Mouse (Mus musculus) embryo, embryonic 9.5 days (tissue): ENCODE data around the gene Ptpa.
A peak's percentile ranks its signal among the peaks of the same experiment; 100 is the strongest.

Source experiments
- DNase-seq: peaks from one replicate; pipeline ENCODE4 v3.0.0-alpha.2; 2017; ENCODE audit errors: extremely low spot score

The Ptpa gene

DNA sequence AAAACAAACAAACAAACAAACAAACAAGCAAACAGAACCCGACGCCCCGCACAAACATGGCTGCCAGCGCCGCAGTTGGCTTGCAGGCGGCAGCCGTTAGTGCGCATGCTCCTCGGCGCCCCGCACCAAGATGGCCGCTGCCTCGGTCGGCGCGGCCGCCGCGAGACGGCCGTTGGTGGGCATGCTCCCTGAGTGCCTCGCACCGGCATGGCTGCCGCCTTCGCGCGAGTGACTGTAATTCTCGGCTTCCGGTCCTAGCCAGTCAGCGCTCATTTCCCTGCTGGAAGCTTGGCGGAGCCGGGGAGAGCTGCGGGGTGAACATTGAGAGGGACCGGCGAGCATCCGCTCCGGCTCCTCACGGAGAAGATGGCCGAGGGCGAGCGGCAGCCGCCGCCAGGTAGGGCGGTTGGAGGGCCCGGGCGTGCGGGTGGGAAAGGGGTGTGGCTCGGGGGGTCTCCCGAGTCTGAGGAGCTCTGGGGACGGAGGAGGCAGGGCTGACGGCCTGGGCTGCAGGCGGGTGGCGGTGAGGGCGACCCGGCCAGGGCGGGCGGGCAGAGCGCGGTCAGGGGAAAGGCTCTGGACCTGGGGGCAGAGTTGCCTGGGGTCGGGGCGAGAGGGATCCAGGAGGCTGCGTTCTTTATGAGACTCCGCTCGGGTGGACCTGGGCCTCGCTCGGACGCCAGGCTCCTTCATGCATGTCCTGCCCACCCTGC is at the start of gene Ptpa:
TSS of gene Ptpa (plus strand) at position 104 of the 713 bp plus-strand sequence.
- DNase-seq: peak; percentile 93

DNA sequence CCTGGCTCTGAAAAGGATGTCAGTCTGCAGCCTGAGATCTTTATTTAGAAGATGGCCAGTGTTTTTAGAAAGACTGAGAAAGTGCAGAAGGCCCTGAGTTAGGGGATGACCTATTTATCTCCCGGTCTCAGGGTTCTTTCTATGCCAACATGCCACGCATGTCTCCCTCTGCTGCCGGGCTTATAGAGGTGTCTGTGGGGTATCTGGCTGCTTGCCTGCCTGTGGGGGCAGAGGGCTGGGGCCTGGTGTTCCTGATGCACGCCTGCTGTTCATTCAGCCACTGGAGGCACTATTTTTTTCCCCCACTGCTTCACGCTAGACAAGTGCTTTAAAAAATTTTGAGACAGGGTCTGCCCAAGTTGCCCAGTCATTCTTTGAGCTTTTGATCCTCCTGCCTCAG is 49.6 kb upstream of the Ptpa start:
- no peak for DNase-seq

DNA sequence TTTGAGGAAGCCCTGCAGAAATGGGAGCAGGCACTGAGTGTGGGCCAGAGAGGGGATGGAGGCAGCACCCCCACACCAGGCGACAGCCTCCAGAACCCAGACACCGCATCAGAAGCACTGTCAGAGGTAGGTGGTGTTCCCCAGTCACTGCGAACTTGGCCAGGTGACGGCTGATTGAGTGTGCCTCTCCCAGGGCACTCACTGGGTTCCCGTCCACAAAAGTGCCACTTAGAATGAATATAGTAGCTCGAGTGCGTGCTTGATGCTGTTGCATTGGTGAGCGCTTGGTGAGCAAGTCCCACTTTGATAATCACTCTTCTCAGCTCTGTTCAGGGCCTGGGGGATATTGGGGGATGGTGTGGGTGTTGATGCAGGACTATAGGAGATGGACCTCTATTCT is 44.3 kb upstream of the Ptpa start:
- DNase-seq: no peak

DNA sequence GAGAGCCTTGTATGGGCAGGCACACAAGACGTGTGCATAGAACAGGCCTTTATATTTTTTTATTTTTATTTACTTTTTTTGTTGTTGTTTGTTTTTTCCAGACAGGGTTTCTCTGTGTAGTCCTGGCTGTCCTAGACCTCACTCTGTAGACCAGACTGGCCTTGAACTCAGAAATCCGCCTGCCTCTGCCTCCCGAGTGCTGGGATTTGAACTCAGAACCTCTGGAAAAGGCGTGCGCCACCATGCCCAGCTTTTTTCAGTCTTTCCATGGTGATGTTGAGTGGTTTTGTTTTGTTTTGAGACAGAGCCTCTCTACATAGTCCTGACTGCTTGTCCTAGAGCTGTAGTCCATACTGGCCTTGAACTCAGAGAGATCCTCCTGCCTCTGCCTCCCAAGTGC is 43.1 kb upstream of the Ptpa start:
- no peak for DNase-seq

DNA sequence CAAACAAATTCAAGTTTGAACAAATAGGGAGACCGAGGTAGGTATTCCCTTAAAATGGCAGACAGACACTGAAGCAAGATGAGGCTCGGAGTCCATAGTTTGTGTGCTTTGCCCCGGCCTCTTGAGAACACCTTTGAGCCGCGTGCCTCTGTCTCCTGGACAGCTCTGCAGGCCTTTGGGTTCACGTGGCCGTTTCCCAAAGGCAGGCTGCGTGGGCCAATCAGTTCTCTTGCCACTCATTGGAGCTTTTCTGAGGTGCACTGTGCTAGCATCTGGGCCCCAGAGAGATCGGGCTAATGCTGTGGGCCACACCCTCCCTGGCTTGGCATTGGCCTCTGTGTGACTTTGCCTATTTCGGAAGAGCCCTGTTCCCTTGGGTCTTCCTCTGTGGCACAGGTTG is 39.9 kb upstream of the Ptpa start:
- DNase-seq: no peak

DNA sequence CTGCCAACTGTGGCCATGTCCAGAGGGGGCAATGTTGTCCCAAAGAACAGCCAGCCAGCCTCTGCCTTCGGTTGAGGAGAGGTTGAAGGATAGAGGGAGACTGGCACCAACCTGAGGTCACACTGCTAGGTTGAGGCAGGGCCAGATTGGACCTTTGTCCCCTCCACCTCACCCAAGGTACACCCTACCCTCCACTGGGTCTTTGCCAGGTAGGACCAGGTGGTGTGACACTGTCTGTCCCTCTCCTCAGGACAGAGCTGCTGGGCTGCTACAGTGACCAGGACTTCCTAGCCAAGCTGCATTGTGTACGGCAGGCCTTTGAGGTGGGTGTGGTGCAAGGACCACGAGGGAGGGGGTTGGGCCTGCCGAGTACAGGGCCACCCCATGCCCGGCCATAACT is 38.1 kb upstream of the Ptpa start:
- DNase-seq: no peak

DNA sequence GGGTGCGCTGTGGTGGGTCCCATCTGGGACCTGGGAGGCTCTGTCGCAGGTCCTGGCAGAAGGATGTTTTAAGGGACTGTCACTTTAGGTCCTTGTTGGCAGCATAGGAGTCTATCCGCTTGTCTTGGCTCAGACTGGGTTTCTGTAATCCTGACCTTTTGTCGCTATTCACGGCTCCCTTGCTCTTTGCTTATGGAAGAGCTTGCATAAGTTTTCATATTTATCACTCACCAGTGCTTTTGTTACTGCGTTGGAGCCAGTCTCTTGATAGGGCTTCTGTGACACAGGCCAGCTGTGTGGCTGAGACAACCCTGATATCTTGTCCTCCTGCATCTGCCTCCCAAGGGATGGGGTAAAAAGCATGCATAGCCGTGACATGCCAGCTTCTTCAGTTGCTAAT is 36.5 kb upstream of the Ptpa start:
- DNase-seq: no peak

DNA sequence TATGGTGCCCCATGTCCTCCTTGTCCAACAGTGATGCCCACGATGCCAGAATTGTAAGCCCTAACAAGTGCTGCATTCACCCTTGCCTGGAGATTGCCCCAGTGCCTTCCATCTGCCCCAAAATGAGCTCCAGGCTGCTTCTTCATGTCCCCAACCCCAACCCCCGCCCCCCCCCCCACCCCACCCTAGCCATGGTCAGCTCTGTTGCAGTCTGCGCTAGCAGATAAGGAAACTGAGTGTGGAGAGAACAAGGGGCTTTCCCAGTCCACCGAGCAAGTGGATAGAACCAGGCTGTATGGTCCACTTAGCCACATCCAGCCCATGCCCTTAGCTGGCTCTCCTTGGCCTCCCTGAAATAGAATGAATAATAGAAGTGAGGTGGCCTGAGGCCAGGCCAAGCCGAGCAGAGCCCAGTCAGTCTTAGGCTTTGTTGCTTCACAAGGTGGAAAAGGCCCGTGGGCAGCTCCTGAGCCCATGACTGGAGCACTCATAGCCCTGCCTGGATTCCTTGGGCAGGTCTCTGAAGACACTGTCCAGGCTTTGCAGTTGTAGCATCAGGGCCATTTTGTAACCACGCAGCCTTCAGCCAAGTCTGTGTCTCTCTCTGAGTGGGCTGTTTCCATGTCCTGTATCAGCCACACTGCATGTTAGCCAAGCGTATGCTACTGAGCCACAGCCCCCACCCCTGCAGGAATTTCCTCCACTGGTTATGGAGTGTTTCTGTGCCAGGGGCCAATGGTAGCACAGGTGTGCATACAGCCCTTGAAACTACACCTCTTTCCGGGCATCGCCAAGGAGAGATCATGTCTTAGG is 35.1 kb upstream of the Ptpa start:
- no peak for DNase-seq

DNA sequence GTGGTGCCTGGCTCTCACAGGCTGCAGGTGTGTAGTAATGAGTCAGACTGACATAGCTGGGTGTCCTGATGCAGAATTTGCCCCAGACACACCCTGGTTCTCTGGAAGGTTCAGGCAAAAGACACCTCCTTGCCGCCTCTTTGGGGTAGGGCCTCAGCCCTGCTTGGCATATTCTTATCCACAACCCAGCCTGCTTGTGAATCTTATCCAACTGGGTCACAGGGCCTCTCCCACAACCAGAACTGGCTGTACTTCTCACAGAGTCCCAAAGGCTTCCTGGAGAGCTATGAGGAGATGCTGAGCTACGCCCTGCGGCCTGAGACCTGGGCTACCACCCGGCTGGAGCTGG is 34.5 kb upstream of the Ptpa start:
- DNase-seq: no peak

DNA sequence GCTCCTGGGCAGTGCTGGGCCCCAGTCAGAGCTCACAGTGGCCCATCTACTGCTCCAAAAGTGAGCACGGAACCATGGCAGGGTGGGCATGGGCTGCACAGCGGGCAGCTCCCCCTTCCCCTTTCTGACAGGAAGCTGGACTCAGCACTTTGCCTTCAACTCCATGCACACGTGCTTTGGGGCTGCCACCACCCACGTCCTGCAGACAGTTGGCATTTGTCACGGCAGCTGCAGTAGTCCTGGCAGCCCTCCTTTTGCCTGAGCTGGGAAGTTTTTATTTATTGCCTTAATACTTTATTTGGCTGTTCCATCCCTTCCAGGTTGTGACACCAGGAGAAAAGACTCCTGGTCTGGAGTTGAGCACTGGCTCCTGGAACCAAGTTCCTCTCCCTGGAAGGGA is 31.0 kb upstream of the Ptpa start:
- no peak for DNase-seq

DNA sequence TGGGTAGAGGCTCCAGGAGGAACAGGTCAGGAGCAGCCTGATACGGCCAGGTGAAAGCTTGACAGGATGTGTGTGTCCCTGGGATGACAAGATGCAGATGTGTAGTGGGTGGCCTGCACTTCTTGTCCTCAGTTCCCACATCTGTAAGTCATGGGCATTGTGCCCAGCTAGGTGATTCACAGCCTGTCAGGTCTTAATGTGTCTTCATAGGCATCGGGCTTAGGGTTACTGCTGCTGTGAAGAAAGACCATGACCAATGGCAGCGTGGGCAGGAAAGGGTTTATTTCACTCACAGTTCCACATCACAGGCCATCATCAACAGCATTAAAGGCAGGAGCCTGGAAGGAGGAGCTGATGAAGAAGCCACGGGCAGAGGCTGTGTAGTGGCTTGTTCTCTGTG is 30.2 kb upstream of the Ptpa start:
- no peak for DNase-seq

DNA sequence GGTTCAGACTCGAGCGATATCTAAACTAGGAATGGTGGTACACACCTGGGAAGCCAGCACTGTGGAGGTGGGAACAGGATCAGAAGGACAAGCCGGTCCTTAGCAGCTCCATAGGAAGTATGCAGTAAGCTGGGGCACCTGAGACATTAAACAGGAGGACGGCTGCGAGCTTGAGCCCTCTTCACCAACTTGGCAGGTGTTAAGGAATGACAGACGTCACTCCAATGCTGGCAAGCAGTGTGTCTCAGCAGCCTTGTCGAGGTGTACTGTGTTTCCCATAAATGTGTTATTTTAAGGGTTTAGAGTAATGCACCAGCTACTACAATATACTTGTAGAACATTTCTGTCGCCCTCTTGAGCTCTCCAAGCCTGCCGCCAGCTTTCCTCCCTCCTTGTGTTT is 28.9 kb upstream of the Ptpa start:
- DNase-seq: no peak

DNA sequence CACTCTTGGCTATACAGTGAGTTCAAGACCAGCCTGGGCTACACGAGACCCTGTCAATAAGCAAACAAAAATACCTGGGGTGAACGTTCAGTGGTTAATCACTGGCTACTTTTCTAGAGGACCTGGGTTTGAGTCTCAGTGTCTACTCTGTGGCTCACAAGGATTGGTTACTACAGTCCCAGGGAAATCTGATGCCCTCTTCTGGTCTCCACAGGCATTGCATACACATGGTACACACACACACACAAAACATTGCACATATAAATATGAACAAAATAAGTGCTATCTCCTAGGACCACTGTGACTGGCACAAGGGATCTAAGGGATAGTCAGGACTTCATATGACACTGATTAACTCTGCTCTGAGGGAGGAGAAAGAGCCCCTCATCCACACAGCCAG is 26.8 kb upstream of the Ptpa start:
- DNase-seq: no peak

DNA sequence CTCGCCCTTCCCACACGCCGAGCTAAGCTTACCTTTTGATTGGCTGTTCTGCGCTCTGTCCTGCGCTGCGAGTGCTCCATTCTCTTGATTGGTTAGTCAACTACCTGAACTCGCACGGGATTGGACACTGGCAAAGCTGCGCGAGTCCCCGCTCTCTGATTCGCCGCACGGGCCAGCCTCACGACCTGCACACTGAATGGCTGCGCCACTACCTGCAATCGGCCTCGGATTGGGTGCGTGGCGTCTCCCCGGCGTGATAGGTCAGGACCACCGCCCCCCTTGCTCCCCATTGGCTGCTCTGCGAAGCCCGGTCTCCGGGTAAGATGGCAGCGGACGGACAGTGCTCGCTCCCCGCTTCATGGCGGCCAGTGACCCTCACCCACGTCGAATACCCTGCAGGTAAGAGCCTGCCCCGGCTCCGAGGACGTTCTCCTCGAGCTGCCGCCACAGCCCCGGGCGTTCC is 23.7 kb upstream of the Ptpa start, which contains the start of gene Dolpp1:
TSS of gene Dolpp1 (plus strand) at position 141 of the 463 bp plus-strand sequence.
- peak; percentile 96 for DNase-seq

DNA sequence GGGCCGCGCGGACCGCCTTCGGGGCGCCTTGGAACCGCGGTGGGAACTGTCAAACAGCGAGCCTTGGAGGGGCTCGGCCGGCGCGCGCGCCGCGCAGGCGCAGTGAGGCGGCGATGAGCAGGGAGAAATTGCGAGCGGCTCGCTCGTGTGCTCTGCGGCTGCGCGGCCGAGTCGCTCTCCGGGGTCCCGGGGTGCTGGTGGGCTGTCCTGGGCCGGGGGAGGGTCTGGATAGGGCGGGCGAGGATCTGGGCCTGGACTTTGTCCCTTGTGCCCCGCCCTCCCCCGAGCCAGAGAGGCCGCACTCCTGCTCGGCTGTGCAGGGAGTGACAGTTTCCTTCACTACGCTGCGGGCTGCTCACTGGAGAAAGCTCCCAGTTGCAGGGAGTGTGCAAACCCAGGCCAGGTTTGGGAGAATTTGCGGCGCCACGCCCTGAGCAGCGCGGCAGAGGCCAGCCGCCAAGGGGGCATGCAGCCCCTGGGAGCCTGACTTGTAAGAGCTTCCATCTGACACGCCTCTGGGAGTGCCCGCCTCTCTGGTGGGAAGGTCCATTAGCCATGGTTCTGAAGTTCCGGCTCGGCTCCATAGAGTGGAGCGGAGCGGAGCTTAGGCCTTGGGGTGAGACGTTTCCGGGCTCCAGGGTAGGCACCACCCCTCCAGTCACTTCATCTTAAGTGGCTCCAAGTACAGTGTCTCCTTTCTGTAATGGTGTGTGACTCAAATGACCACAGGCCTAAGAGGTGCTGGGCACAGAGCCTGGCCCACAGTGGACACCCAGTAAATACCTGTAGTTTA is 23.1 kb upstream of the Ptpa start:
- peak; percentile 93 for DNase-seq

DNA sequence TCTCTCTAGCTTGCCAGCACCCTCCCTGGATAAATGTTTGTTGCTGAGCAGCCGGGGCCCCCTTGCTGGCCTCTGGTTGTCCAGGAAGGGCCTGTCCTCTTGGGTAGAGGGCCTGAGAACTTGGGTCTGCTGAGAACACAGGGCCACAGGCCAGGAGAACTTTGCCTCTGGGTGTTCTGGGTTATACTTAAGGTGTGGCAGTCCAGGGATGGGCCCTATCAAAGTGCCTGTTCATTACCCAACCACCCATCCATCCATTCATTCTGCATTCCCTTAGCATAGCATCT is 22.5 kb upstream of the Ptpa start:
- no peak for DNase-seq

DNA sequence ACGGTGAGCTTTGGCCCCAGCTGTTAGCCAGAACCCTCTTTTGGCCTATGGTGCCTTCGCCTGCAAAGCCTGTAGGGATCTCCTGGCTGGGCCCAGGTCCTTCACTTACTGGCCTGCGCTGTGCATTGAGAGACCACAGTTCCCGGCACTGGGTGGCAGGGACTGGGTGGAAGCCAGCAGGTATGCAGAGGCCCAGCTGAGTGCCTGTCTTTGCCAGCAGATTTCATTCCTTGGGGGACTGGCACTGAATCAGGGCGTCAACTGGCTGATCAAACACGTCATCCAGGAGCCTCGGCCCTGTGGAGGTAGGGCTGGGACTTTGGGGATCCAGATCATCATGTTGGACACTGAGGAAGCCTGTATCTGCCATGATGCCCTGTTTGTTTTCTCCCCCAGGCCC is 20.1 kb upstream of the Ptpa start:
- no peak for DNase-seq

DNA sequence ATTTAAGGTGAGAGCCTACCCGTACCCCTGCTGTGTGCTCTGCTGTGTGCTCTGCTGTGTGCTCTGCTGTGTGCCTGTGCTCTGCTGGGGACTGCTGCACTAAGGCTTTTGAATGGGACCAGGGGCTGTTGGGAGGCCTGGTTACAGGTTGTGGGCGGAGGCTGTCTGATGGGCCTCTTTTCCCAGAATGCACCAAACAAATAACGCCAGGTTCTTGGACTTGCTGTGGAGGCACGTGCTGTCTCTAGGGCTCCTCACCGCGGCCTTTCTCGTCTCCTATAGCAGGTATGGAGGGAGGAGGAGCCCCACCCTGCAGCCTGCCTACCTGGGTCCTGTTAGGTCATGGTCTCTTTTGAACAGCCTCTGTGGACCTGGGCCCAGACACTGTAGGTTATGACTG is 19.6 kb upstream of the Ptpa start:
- no peak for DNase-seq

DNA sequence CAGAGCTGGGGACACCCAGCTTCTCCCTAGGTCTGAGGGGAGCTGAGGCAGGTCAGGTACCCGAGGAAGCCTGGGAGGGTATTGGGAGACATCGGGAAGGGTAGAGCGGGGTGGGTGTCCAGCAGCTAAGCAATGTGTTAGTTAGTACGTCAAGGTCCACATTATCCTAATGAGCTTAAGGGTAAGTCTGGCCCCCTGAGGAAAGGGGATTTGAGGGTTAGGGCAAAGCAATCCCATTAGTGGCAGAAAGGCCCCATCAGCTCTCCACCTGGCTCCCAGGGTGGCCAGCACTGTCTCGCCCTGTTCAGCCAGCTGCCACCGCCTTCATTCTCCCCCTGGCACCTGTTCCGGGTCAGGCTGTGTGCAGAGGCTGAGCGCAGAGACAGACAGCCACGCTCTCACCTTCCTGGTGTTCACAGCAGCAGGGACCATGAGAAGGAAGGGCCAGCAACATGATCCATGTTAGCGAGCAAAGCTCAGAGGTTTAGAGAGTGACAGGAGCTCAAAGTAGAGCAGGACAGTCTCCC is 17.8 kb upstream of the Ptpa start:
- no peak for DNase-seq

DNA sequence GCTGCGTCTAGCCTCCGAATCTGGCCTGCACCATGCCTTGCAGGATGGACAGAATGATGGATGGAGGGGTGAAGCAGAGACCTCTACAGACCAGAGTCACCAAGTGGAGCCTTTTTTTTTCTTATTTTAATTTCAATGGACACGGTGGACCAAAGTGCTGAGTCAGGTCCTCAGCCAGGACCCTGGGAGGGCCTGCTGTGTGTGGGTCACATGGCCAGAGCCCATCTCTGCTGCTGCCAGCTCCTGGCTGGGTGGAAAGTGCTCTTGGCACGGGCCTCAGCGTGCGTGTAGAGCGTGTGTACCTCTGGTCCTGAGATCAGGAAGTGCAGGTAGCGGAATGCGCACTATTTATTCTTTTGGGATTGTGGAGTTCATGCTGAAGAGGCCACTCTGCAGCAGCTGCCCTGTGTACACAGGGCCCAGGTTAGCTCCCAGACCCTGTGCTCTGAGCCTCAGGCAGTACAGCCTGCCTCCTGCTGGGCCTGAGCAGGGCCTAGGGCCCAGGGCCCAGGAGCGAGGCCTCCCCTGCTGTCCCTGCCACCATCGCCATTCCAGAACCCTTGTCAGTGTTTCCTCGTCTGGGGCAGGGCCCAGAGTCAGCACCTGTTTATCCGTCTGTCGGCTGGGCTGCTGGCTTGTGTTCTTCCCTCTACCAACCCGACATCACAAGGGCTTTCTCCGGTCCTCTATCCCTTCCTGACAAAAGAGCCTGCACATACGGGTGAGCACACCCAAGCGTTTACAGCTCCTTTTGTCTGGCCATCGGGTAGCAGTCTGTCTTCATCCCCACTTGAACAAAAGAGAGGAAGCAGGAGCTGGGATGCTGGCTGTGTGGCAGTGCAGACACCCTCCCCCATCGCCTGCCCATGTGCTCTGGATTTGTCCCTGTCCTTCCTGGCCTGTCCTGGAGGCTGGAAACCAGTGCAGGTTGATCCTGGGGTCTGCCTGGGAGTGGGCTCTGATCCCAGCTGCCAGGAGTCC is 16.4 kb upstream of the Ptpa start:
- peak; percentile 64 for DNase-seq

DNA sequence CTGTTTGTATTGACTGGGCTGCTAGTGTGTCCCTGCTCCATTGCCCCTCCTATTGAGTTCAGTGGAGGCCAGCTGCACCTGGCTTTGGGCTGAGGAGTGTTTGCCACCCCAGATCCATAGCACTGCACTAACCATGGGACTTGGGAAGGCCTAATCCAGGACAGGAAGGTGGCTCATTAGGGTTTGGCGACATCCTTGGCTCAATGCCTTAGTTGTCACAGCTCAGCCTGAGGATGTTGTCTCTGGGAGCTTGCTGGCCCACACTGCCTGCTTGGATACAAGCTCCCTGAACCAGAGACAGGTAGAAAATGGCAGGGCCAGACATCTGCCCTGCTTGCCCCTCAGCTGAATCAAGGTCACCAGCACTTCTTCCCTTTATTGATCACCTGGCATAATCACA is 14.3 kb upstream of the Ptpa start:
- no peak for DNase-seq
